Mouse (Mus musculus) layer of hippocampus, adult 9-10 months (tissue): ENCODE results near the gene Ipo13.

ENCODE experiments used
- DNase-seq: peaks from one replicate; pipeline ENCODE4 v3.0.0; 2022; ENCODE audit warnings: low spot score

The Ipo13 gene

DNA sequence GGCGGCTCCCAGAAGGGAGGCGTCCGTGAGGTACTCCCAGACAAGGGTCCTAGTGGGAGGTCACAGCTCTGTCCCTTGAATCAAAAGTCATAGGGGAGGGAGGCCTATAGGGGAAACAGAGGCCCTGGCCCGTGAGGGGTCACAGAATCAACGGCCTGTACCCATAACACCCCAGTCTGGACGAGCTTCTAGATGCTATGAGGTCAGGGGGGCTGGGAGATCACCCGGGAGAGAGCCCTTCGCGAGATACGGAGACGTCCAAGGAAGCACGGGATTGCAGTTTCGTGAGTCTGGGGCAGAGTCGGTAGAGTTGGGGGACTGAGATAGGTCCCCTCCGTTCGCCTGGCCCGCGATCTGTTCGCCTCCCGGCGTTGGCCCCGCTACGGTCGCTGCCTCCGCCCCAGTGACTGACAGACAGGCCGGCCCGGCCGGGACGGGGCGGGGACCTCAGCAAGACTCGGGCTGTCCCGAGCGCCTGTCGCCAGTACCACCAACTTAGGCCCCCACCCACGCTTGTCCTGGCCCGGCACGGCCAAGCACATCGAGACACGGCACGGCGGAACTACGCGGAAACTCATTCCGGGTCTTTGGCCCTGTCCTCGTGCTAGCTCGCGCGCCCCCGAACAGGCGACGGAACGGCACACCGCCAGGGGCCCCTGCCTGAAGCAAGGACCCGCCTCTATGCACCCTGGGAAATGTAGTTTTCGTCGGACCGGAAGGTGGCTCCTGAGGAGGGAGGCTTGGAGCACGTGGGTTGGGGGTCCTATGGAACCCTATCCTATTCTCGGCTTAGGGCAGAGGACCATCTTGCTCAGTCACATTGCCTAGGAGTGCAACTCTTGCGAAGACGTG lies at the start of gene Ipo13:
Ipo13 (minus strand) TSS at position 409 of the 852 bp plus-strand sequence.
- peak; percentile 90 for DNase-seq

DNA sequence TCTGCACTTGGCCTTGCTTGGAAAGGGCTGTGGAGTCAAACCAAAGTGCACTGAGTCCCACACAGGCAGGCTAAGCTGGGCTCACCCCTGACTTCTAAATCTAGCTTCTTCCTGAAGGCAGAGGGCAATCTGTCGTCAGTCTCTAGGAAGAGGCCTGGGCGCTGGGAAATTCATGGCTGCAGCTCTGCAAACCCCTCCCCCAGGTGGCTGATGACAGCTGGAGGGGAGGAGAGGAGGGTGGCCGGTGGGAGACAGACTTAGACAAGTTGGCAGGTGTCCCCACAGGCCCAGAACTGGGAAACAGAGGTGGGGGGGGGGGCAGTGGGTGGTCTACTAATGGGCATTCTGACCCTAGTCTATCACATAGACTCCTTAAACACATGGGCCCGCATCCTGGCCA lies 42.7 kb upstream of the Ipo13 start:
- DNase-seq = no peak

- no peak for DNase-seq
Observed at GRCm38 (mm10) chr4:117947493-117947892, 32.7 kb upstream of the Ipo13 start.

GRCm38 (mm10) chr4:117946639-117947305 lies 32.0 kb upstream of the Ipo13 start:
- DNase-seq = no peak

DNA sequence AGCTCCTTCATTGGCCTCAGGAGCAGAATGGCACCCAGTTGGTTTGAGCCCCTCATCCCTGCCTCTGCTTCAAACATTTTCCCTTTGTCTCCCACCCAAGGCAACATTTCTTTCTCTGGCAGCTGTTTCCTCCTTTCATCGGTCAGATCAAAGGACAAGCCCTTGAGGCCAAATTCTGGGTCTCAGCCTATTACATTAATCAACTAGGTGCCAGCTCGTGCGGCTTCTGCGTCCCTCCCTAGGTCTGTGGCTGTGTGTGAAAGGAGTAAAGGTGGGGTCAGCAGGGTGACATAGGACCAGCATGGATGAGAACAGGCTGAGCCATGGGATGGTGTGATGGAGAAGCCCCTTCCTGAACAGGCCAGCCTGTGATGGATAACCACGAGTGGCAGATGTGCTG lies 28.5 kb upstream of the Ipo13 start:
- DNase-seq = no peak

DNA sequence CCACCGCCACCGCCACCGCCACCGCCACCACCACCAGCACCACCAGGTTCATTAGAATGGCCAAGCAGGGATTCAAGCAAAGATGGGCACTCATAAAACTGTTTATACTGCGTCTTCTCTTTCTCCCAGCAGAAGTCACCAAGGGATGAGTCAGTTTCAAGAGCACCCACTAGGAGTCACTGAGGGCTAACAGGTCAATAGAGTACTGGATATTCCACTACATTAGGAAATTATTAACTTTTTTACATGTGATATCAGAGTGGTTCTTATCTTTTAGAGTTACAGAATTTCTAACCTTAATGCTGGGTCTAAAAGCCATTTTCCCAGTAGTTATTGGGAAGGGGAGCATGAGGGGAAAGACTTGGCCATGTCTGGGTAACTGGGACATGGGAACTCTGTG lies 22.2 kb upstream of the Ipo13 start:
- DNase-seq = no peak

DNA sequence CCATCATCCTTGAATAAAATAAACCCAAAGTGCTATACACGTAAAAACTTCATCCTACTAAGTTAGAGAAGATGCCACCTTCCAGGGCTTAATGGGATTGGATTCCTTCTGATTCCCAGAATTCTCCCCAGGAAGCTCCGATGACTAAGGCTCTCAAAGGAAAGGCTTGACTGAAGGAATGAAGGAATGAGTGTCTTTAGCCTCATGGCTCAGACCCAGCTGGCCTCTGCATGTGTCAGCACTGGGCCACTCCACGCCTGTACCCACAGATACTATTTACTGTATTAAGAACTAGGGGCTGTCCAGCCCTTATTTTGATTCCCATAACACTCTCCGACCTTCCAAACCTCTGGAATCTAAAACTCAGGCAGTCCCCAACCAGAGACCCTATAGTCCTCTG lies 19.3 kb upstream of the Ipo13 start:
- no peak for DNase-seq

DNA sequence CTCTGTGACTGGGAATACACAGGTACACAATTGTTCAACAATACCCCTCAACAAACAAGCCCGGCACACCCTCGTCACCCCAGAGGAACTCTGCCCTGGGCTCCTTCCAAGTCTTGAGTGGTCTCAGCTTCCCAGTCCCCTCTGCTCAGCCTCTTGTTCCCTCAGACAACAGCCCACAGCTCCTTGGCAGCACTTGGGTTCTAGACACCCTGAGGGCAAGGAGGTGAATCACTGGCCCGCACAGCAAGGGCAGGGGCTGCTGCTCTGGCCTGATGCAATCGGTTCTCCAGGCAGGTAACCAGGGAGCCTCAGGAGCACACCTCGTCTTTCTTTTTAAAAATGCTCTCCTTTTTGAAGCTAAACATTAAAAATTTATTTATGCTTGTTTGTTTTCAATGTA lies 18.4 kb upstream of the Ipo13 start:
- no peak for DNase-seq

GRCm38 (mm10) chr4:117929391-117929881 lies 14.6 kb upstream of the Ipo13 start, which contains the start of gene Artn:
TSS of gene Artn (minus strand) at chr4:117929763.
- DNase-seq = no peak

- no peak for DNase-seq
Observed at GRCm38 (mm10) chr4:117928699-117929241, 14.0 kb upstream of the Ipo13 start.

- no peak for DNase-seq
Observed at GRCm38 (mm10) chr4:117928234-117928633, 13.4 kb upstream of the Ipo13 start.

GRCm38 (mm10) chr4:117926545-117927482 lies 12.0 kb upstream of the Ipo13 start:
- no peak for DNase-seq

- no peak for DNase-seq
Observed at GRCm38 (mm10) chr4:117924916-117925315, 10.1 kb upstream of the Ipo13 start.

- no peak for DNase-seq
Observed at GRCm38 (mm10) chr4:117923450-117923849, 8.7 kb upstream of the Ipo13 start.

GRCm38 (mm10) chr4:117921358-117921757 lies 6.6 kb upstream of the Ipo13 start:
- DNase-seq = no peak

DNA sequence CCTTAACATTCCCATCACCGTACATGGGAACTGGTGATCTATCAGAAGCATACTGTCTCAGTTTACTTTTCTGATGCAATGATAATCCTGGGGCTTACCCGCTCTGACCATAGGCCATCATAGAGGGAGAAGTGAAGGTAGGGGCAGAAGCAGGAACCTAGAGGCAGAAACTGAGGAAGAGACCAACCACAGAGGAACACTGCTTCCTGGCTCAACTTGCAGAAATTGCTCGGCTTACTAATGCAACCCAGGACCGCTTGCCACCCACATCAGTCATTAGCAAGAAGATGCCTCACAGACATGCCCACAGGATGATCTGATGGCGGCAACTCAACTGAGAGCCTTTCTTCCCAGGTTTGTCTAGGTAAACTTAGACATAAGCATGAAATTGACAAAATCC lies 4.0 kb upstream of the Ipo13 start:
- DNase-seq = no peak

DNA sequence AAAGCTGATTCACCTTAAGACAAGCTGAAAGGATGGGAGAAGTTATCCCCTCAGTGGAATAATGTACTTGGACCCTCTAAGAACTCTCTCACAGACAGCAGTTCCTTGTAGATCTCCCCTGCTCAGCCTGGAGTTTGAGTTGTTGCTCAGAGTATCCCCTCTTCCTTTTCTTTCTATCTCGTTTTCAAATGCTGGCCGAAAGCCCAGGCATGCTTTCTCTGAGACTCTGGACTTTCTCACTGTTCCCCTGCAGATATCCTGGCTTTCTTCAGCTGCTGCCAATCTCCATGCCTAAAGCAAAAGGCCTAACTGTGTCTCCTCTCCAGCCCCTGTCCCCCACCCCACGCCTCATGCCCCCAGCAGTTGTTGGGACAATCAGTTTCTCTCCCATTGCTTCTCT lies 3.5 kb upstream of the Ipo13 start:
- DNase-seq = no peak

DNA sequence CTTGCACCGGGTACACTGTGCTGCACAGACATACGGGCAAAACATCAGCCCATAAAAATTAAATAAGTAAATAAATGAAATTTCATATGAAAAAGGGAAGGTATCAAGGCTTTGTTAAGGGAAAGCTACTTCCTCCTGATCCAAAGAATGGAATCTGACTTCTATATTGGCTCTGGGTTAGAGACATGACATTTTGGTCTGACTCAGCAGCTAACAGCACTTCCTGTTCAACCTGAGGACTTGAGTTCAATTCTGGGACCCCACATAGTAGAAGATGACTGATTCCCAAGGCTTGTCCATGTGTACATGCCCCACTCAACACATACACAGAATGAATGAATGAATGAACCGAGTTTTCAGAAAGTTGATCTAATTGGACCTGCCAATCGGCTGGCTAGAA lies 3.0 kb upstream of the Ipo13 start:
- DNase-seq = no peak

GRCm38 (mm10) chr4:117917402-117917801 lies 2.6 kb upstream of the Ipo13 start:
- no peak for DNase-seq

- no peak for DNase-seq
Observed at GRCm38 (mm10) chr4:117916386-117916785, 1.6 kb upstream of the Ipo13 start.

DNA sequence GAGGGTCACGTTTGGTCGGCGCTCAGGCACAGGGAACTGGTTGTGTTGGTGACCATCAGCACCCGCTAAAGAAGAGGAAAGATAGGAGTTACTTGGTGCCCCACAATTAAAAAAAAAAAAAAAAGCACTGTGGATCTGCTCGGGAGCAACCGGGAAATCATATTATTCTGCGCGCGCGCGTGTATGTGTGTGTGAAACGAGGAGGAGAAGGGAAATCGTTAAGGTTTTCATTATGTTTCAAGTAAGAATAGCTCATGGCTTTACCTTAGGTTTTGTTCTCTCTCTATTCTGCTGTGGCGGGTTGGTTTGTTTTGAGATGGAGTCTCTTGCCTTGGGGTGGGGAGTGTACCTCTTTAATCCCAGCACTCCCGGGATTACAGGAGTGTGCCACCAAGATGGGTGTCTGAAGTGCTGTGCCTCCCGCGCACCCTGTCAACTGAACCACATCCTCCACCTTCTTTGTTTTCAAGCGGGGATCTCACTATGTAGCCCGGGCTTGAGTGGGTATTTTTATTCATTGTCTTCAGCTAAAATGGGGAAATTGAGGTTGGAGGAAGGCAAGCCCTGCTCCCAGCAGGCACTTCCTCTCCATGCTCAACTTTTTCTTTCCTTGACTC lies 798 bp upstream of the Ipo13 start:
- no peak for DNase-seq
